Mouse (Mus musculus): ENCODE measurements at regions not wholly inside any gene's neighbourhood (a gene's known extent, or its start where the extent isn't known, plus 50 kb on each side); places are given as distances from the start of the nearest gene placed in this dataset.

GRCm38 (mm10) chr4:55169063-55169462 is 180.8 kb upstream of the Rad23b start:
- Histone ChIP-seq H3K4me1 (no peaks in the 10 kb centered on the region), H3K9me3 (no peaks in the 10 kb centered on the region), H3K9ac (no peak overlapping the region), H3K4me2 (replicated peaks) (no peak overlapping the region), H3K4me3 (no peak overlapping the region), H3K27ac (no peak overlapping the region), H3K36me3 (no peaks in the 10 kb centered on the region), H3K27me3 (replicated peaks) (no peaks in the 10 kb centered on the region)
- 90% methylated on average over 7 of the region's 7 CpGs for WGBS
- ATAC-seq (ENCODE audit: low FRiP score, low read depth), result no peak

DNA sequence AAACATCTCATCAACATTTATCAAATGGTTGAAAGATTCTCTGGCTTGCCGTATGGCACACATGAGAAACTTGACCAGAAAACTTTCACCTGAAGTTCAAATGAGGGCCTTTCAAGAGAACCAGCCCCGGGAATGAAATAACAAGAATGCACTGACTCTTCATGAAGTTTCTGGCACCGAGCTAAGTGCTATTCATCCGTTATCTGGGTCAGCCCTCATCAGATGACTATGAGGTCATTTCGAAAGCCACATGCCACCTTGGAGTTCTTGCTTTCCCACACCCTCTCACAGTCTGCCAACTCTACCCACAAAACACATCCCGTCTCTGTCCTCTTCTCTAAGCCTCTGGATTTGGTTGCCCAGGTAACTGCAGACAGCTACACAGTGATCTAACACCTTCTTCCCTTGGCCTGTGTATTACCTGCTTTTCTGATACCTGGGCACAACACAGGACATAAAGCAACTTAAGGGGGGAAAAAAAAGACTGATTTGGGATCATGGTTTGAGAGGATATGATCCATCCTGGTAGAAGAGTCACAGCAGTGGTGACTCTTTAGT is 177.4 kb upstream of the Rad23b start:
- ATAC-seq (ENCODE audit: low FRiP score, low read depth), result no peak
- no peak overlapping the region for H3K4me2 ChIP-seq (replicated peaks)
- no peaks in the 10 kb centered on the region for H3K36me3 ChIP-seq
- no peaks in the 10 kb centered on the region for H3K9me3 ChIP-seq
- WGBS, result 91% methylated on average over 6 of the region's 6 CpGs
- no peak overlapping the region for H3K4me3 ChIP-seq
- no peak overlapping the region for H3K9ac ChIP-seq
- H3K27me3 ChIP-seq (replicated peaks), result no peaks in the 10 kb centered on the region
- H3K27ac ChIP-seq, result no peak overlapping the region
- no peaks in the 10 kb centered on the region for H3K4me1 ChIP-seq

- H3K4me1 ChIP-seq, result no peaks in the 10 kb centered on the region
- no peak overlapping the region for H3K4me2 ChIP-seq (replicated peaks)
- no peaks in the 10 kb centered on the region for H3K36me3 ChIP-seq
- no peak overlapping the region for H3K27ac ChIP-seq
- no peak overlapping the region for H3K4me3 ChIP-seq
- no peaks in the 10 kb centered on the region for H3K9me3 ChIP-seq
- 74% methylated on average over 3 of the region's 3 CpGs for WGBS
- no peaks in the 10 kb centered on the region for H3K27me3 ChIP-seq (replicated peaks)
- no peak for ATAC-seq (ENCODE audit: low FRiP score, low read depth)
- no peak overlapping the region for H3K9ac ChIP-seq
Observed at GRCm38 (mm10) chr4:55176026-55176425, 173.8 kb upstream of the Rad23b start.

- Histone ChIP-seq H3K27ac (no peak overlapping the region), H3K4me3 (no peak overlapping the region), H3K9me3 (no peaks in the 10 kb centered on the region), H3K9ac (no peak overlapping the region), H3K36me3 (no peaks in the 10 kb centered on the region), H3K4me1 (no peaks in the 10 kb centered on the region), H3K4me2 (replicated peaks) (no peak overlapping the region), H3K27me3 (replicated peaks) (no peaks in the 10 kb centered on the region)
- ATAC-seq (ENCODE audit: low FRiP score, low read depth), result no peak
- 81% methylated on average over 2 of the region's 2 CpGs for WGBS
Observed at GRCm38 (mm10) chr4:55179456-55179855, 170.4 kb upstream of the Rad23b start.

GRCm38 (mm10) chr4:55183519-55183918 is 166.3 kb upstream of the Rad23b start:
- Histone ChIP-seq H3K9ac (no peak overlapping the region), H3K27ac (no peak overlapping the region), H3K9me3 (no peaks in the 10 kb centered on the region), H3K36me3 (no peaks in the 10 kb centered on the region), H3K4me2 (replicated peaks) (no peak overlapping the region), H3K4me1 (no peaks in the 10 kb centered on the region), H3K27me3 (replicated peaks) (no peaks in the 10 kb centered on the region), H3K4me3 (no peak overlapping the region)
- WGBS, result 66% methylated on average over 3 of the region's 3 CpGs
- no peak for ATAC-seq (ENCODE audit: low FRiP score, low read depth)

DNA sequence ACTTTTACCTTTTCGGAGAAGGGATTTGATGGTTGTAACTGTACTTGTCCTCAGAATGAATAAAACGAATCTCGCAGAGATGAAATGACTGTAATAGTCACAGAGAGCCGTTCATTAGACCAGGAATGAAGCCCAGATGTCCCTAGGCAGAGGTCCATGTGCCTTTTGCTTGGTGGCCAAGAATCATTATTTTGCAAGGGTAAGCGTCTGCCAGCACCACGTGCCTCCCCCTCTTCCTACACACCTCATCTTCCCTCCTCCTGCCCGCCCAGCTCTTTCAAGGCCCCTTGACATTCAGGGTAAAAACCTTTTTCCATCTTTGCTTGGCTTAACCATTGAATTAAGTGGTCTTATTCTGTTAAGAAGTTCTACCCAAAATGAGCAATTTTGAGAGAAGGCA is 161.1 kb upstream of the Rad23b start:
- no peak overlapping the region for H3K9ac ChIP-seq
- no peaks in the 10 kb centered on the region for H3K4me1 ChIP-seq
- no peak overlapping the region for H3K4me2 ChIP-seq (replicated peaks)
- H3K9me3 ChIP-seq, result no peaks in the 10 kb centered on the region
- ATAC-seq (ENCODE audit: low FRiP score, low read depth), result no peak
- H3K4me3 ChIP-seq, result no peak overlapping the region
- H3K36me3 ChIP-seq, result no peaks in the 10 kb centered on the region
- no peaks in the 10 kb centered on the region for H3K27me3 ChIP-seq (replicated peaks)
- H3K27ac ChIP-seq, result no peak overlapping the region
- WGBS, result 88% methylated on average over 7 of the region's 7 CpGs

GRCm38 (mm10) chr4:55190586-55190985 is 159.3 kb upstream of the Rad23b start:
- ATAC-seq (ENCODE audit: low FRiP score, low read depth), result no peak
- WGBS, result 83% methylated on average over 6 of the region's 6 CpGs

DNA sequence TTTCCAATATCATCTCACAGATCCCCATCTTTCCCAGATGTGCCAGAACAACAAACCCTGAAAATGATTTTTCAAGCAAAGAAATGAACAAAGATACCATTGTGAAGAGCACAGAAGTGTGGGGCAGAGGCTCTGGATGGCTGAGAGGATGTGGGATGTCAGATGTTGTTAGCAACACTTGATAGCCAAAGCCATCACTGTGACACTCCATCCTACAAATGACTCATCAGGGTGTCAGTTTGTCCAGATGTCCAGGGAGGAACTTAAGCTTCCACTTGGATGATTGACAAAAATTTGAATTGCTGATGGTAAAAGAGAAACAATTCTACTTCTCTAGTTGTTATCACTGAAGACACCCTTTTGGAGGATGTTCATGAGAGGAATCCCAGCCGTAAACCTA is 155.8 kb upstream of the Rad23b start:
- Histone ChIP-seq H3K4me1 (no peaks in the 10 kb centered on the region), H3K9ac (no peak overlapping the region), H3K9me3 (no peaks in the 10 kb centered on the region), H3K4me2 (replicated peaks) (no peak overlapping the region), H3K27me3 (replicated peaks) (no peaks in the 10 kb centered on the region), H3K4me3 (no peak overlapping the region), H3K27ac (no peak overlapping the region), H3K36me3 (no peaks in the 10 kb centered on the region)
- WGBS, result 94% methylated on average over 1 of the region's 1 CpGs
- ATAC-seq (ENCODE audit: low FRiP score, low read depth), result no peak

More at GRCm38 (mm10) chr4:55190586-55190985, 159.3 kb upstream of the Rad23b start:
- Histone ChIP-seq H3K27ac (no peak overlapping the region), H3K4me1 (no peaks in the 10 kb centered on the region), H3K4me3 (no peak overlapping the region), H3K9me3 (no peaks in the 10 kb centered on the region), H3K4me2 (replicated peaks) (no peak overlapping the region), H3K27me3 (replicated peaks) (no peaks in the 10 kb centered on the region), H3K9ac (no peak overlapping the region), H3K36me3 (no peaks in the 10 kb centered on the region)

DNA sequence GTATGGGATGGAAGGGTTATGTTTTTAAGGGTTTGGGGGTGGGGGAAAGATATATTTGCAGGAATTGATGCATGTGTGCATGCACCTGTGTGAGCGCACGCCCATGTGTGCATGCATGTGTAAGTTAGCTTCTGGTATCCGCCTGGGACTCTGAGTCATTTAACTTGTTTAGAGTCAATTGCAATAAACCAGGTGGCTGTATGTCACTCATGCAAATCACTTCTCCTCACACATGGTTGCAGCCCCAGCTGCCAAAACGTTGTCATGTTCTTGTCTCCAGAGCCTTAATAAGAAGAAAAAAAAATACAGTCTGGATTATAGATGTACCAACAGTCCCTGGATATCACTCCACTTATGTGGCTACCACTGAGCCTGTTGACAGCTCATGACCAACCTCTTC is 155.3 kb upstream of the Rad23b start:
- WGBS, result 86% methylated on average over 4 of the region's 4 CpGs

DNA sequence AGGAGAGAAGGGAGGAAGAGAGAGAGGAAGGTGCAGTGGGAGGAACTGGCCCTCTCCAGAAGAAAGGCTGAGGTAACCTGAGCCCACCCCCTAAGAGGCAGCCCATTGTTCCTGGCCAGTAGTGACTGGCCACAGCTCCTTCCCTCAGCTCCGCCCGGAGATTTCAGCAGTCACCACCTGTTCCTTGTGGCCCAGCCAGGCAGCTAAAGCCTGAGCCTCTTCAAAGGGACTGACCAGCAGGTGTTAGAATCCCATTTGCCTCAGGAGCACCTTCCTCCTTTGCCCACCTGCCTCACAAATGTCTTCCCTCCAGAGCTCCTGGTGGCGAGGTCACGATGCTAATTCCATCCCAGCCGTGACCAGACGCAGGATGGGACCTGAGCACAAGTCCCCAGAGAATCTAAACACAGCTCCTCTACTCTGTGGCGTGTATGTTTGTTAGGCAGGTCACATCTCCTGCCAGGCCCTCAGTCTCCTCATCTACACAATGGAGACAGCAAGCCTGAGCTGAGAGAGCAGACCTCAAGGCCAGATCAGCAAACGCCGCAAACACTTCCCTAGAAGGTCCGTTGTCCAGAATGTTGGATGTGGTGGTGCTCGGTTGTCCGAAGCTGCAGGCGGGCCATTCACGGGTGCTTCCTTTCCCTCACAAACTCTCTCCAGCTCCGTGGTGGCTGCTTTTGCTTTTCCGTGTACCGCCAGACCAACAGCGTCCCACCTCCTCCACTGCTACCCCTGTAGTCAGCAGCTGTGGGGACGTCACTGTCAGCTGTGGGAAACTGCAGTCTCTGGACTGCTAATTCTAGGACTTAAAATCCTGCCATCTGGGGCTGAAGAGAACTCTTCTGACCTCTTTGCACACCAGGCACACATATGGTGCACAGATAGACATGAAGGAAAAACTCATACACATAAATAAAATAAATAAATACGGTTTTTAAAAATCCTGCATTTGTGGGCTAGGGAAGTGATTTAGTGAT is 145.8 kb upstream of the Rad23b start:
- ATAC-seq (ENCODE audit: low FRiP score, low read depth), result no peak
- Histone ChIP-seq H3K9me3 (no peaks in the 10 kb centered on the region), H3K4me3 (no peak overlapping the region), H3K4me2 (replicated peaks) (no peak overlapping the region; the same call in 1 of the 2 replicates), H3K36me3 (no peaks in the 10 kb centered on the region), H3K4me1 (peaks cover 10% of the 10 kb centered on the region), H3K27ac (no peak overlapping the region), H3K27me3 (replicated peaks) (no peaks in the 10 kb centered on the region), H3K9ac (no peak overlapping the region)
- 52% methylated on average over 20 of the region's 20 CpGs for WGBS

More for the DNA sequence above, 155.3 kb upstream of the Rad23b start:
- H3K4me2 ChIP-seq (replicated peaks), result no peak overlapping the region
- no peaks in the 10 kb centered on the region for H3K4me1 ChIP-seq
- no peak overlapping the region for H3K4me3 ChIP-seq
- no peak overlapping the region for H3K9ac ChIP-seq
- H3K9me3 ChIP-seq, result no peaks in the 10 kb centered on the region
- H3K27ac ChIP-seq, result no peak overlapping the region
- no peaks in the 10 kb centered on the region for H3K36me3 ChIP-seq
- H3K27me3 ChIP-seq (replicated peaks), result no peaks in the 10 kb centered on the region
- ATAC-seq (ENCODE audit: low FRiP score, low read depth), result no peak

DNA sequence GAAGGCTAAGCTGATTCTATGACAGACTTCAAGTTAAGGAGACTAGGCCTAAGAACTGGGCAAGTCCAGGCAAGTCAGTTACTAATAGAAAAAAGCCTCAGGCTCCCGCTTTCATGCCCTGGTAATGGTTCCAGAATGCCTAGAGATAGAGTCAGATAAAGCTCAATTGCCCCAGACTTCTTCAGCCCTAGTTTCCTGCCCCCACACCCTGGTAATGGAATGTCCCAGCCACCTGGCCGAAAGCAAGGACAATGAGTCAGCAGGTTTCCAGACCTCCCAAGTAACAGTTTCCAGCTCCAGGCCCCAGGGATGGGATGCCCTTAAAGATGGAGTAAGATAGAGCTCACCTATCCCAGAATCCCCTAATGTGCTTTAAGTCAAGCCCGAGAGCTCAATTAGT is 143.6 kb upstream of the Rad23b start:
- Histone ChIP-seq H3K27me3 (replicated peaks) (no peaks in the 10 kb centered on the region), H3K9me3 (no peaks in the 10 kb centered on the region), H3K4me3 (no peak overlapping the region), H3K4me1 (peaks cover 13% of the 10 kb centered on the region), H3K36me3 (no peaks in the 10 kb centered on the region), H3K27ac (no peak overlapping the region), H3K4me2 (replicated peaks) (no peak overlapping the region), H3K9ac (no peak overlapping the region)
- ATAC-seq (ENCODE audit: low FRiP score, low read depth), result no peak
- WGBS, result 84% methylated on average over 3 of the region's 3 CpGs

DNA sequence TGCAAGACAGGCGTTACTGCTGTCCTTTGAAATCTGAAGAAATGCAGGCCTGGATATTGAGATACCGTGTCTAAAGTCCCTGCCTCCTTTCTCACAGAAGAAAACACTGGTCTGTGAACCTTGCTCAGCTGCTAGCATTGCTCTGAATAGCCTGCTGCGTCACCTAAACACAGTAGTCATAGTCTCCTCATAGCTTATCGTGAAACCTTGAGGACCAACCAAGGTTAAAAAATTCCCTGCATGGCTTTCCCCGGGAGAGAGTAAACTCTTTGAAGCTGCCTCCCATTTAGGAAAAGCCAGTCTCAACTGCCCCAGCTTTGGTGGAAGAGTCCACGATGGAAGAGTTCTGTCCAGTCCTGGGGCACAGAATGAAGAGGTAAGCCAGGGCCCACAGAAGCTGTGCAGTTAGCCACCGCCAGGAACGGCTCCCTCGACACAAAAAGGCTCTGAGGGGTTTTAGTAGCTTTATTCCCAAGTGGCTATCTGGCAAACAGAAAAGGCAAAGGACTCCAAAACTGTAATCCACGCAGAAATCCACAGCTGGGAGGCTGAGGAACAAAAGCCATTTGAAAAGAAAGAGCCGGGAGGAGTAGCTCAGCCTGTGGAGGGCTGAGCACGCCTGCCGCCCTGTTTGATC is 142.0 kb upstream of the Rad23b start:
- peaks cover 13% of the 10 kb centered on the region for H3K4me1 ChIP-seq
- no peak overlapping the region for H3K9ac ChIP-seq
- H3K4me3 ChIP-seq, result no peak overlapping the region
- no peaks in the 10 kb centered on the region for H3K36me3 ChIP-seq
- no peak for ATAC-seq (ENCODE audit: low FRiP score, low read depth)
- no peak overlapping the region for H3K27ac ChIP-seq
- H3K4me2 ChIP-seq (replicated peaks), result peak overlapping the region; percentile 48
- no peaks in the 10 kb centered on the region for H3K27me3 ChIP-seq (replicated peaks)
- WGBS, result 32% methylated on average over 13 of the region's 13 CpGs
- no peaks in the 10 kb centered on the region for H3K9me3 ChIP-seq

Data from neural tube, embryonic 12.5 days (tissue).